Mouse (Mus musculus) adrenal gland, adult 8-10 months (tissue): ENCODE measurements around the gene Stat6. TPM values are rescaled to one million over a fixed set of nuclear protein-coding genes. Genes with fewer than 3 reads are reported as not detected.

Experiments used
- DNase-seq: peaks from one replicate; pipeline ENCODE4 v3.0.0; 2022
- total RNA-seq, 4 experiments: library from RNA; stranded (reverse); gene quantifications; 2 replicates each; pipeline ENCODE4 v1.2.4; 2022

The Stat6 gene
- total RNA-seq, 4 experiments from 2014 or later: 96.7 to 113 (median 107) TPM

- DNase-seq: no peak
Observed at GRCm38 (mm10) chr10:127674046-127674655, 31.4 kb downstream of the Stat6 start.

DNA sequence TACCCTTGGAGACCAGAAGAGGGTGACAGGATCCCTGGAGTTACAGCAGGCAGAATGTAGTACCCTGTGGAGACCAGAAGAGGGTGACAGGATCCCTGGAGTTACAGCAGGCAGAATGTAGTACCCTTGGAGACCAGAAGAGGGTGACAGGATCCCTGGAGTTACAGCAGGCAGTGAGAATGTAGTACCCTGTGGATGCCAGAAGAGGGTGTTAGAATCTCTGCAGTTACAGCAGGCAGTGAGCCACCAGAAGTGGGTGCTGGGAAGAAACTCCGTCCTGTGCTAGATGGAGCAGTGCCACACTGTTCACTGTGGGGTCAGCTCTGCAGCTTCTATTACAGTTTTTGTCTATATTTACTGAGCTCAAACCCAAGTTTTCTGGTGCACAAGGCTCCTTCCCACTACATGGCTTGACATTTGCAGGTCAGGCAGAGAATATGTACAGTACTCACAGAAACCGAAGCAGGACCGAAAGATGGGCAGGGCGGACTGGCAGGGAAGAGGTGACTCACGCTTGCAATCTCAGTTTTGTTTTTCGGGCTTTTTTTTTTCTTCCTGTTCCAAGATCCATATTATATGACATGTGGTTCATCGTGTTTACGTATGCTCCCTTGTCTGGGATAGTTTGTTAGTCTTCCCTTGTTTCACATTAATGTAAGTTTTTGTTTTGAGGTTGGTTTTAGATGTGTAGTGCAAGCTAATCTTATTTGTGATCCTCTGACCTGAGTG, 32.2 kb downstream of the Stat6 start:
- peak; percentile 89 for DNase-seq

DNA sequence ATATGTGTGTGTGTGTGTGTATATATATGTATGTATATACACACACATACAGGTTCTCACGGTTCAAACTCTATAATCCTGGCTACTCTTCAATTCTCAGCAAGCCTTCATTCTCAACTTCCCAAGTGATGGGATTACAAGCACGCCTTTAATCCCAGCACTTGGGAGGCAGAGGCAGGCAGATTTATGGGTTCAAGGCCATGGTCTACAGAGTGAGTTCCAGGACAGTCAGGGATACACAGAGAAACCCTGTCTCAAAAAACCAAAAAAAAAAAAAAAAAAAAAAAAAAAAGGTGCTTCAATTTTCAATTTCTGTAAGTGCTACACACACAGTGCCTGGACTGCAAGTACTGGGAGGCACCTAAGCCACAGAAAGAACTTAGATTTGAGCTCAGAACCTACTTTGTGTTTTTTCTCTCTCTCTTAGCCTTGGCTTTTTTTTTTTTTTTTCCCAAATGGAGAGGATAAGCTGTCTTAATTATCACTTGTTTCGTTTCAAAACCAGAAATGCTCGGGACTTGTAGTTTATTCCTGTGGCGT, 33.1 kb downstream of the Stat6 start:
- no peak for DNase-seq

DNA sequence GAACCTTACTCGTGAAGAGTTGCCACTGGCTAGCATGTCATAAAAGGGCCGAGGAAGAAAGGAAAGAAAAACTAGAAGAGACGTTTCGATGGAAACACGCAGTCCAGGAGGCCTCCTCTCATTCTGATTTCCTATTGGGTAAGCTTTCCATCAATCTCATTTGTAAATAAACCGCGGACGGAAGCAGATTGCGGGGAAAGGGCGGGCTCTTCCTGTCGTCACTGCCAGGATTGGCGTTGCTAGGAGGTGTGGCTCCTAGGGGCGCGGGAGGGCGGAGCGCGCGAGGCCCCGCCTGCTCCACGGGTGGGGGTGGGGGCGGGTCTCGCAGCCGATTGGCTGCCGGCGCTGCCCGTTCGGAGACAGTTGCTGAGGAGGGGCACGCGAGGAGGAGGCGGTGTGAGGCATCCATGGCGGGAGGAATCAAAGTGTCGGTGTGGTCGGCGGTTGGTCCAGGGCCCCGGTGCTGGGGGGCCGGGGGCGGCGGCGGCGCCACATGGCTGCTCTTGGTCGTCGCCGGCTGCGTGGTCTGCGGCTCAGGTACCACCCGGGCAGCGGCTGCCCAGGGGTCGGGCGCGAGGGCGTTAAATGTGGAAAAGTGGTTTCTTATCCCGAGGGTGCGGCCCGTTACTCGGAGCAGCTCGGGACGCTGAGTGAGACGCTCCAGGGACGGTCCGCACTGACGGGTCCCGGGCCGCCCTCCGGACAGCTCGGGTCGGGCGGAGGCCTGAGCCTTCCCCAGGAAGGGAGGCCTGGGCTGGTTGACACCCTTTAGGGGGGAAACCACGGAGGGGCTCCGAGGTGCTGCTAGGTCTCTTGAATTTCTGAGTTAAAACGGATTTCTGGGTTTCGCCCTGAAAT, 34.1 kb downstream of the Stat6 start:
- peak; percentile 92 for DNase-seq

- DNase-seq: no peak
Observed at GRCm38 (mm10) chr10:127677591-127678336, 35.0 kb downstream of the Stat6 start.

DNA sequence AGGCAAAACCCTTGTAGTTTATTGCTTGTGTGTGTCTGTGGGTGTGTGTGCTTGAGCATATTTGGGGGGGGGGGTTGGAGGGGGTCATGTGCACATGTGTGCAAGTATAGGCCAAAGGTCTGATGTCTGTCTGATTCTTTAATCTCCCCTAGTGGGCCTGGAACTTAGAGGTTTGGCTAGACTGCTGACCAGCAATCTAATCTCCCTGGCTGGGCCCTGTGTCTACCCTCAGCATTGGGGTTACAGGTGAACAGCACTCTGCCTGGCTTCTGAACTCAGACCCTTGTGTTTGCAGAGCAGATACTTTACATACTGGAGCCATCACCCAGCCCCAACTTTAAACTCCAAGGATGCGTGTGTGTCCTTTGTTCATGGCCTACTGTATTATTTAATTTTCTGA, 36.4 kb downstream of the Stat6 start:
- DNase-seq: no peak

DNA sequence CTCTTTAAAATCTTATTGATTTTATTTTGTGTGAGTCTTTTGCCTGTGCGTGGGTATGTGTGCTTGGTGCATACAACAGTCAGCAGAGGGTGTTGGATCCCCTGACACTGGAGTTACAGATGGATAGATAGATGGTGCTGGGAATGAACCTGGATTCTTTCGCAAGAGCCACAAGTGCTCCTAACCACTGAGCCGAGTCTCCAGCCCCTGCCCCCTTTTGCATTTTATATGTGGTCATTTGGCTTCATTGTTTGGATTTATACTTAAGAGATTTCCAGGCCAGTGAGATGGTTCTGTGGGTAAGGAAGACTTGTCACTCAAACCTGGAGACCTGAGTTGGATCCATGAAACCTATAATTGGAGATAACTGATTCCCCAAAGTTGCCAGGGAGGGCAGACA, 37.1 kb downstream of the Stat6 start:
- no peak for DNase-seq

- DNase-seq: no peak
Observed at GRCm38 (mm10) chr10:127682886-127683285, 40.1 kb downstream of the Stat6 start.

GRCm38 (mm10) chr10:127691053-127691452, 48.3 kb downstream of the Stat6 start:
- DNase-seq: no peak

DNA sequence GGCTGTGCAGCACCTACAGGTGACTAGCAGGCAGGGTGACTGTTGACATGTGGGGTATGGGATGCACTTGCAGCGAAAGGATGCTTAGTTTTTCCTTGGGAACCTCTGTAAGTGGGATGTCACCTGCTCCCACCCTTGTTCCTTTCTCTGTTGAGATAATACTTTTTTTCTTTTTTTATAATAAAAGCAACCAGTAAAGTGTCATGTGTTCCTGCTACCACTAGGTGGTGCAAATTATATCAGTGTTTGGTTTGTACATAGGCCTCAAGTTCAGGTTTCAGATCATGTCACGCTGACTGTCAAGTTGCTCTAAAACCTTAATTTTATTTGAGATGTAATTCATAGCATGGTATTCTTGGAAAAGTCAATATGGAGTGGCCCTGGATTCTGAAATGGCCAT, 51.9 kb downstream of the Stat6 start:
- no peak for DNase-seq

DNA sequence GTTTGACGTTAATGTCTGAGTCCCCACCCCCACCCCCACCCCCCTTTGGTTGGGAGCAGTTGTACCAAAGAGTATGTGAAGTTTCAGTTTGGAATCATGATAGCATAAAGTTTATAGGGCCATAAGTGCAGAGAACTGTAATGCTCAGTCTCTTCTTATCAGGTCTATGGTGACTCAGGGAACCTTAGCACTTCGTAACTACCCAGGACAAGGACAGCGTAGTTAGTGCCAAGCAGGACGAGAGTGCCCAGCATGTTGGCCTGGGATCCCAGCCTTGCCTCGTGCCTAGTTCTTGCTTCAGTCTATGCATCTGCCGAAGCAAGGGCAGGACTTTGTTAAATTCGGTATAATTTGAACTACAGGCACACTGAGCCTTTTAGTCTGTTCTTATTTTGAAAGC, 53.0 kb downstream of the Stat6 start:
- DNase-seq: peak; percentile 66

GRCm38 (mm10) chr10:127698966-127699365, 56.2 kb downstream of the Stat6 start:
- peak; percentile 82 for DNase-seq

DNA sequence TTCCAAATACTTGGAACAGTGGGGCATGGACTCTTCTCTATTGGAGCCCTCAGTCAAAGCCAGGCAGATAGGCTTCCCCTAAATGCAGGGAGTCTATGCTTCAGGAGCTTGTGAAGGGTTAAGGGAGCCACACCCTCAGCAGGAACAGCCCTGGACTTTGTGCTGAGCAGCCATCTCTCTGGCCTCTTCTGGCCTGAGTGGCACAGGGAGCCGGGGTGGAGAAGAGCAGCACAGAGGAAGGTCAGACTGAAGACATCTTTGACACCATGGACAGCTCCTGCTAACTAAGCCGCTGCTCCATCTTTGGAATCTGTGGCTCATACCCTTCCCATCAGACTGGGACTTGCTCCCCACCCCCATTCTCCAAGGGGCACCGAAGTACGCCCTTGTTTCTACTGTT, 60.5 kb downstream of the Stat6 start:
- DNase-seq: no peak

DNA sequence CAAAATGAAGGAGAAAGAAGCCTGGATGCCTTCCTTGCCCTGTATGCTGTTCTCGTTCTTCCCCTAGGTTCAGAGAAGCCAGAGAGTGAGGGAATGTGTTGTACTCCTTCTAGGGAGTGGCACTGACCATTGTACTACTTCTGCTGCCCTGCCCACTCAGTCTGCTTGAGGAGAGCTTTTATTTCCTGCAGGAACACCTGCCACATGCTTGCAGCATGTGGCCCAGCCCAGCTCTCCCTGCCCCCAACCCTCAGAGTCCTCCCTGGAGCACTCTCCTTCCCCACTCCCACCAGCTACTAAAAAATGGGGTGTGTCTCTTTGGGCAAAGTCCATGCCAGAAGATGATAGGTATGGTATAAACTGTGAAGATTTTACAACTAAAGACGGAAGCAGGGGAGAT, 61.5 kb downstream of the Stat6 start:
- DNase-seq: no peak

DNA sequence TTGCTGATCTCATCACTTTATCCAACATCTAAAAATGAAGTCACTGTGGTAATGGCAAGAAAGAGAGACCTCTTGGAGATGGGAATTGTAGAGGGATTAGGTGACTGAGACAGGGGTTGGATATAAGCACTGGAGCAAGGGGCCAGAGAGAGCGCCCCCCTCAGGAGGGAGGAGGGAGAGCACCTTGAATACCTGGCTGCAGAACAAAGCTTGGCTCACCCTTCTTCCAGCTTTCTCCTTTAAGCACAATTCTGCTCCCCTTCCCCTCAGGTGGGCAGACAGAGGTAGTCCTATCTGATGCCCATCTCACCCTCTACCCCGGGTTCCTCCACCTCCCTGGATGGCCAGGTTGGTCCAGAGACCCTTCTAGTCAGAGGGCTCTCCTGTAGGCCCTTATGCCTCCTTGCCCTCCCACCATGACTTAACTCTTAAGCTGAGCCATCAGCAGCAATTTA, 62.0 kb downstream of the Stat6 start, which contains the start of gene Myo1a:
Gene Myo1a, plus strand, starts transcription at position 405 of the 455 bp plus-strand sequence.
- no peak for DNase-seq

DNA sequence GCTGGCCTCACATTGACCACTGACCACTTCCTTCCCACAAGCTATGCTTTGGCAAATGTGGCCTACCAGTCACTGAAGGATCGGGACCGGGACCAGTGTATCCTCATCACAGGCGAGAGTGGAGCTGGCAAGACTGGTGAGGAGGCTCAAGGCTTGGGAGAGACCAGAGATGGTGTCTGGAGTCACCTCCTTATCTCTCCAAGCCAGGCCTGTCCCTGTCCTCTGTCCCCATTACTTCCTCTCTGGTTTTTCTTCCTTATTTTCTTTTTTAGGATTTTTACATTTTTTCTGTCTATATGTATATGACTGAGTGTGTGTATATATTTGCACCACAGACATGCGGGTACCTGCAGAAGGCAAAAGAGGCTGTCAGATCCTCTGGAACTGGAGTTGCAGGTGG, 63.0 kb downstream of the Stat6 start:
- no peak for DNase-seq

DNA sequence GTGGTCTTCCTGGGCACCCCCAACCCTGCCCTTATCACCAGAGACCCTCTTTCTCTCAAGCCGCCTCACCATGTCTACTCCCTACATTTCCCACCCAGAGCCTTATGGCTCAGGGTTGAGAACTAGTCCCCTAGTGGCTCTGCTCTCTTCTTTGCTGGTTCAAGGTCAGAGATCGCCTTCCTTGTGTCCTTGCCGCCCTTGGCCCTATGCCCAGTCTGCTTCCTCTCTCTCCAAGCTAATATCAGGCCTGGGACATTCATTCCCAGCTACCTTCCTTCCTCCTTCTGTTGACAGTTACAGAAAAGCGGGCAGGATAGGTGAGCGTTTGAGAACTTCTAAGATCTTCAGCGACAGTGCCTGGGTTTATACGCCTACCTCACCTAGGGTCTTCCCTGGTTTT, 64.9 kb downstream of the Stat6 start:
- peak; percentile 69 for DNase-seq

DNA sequence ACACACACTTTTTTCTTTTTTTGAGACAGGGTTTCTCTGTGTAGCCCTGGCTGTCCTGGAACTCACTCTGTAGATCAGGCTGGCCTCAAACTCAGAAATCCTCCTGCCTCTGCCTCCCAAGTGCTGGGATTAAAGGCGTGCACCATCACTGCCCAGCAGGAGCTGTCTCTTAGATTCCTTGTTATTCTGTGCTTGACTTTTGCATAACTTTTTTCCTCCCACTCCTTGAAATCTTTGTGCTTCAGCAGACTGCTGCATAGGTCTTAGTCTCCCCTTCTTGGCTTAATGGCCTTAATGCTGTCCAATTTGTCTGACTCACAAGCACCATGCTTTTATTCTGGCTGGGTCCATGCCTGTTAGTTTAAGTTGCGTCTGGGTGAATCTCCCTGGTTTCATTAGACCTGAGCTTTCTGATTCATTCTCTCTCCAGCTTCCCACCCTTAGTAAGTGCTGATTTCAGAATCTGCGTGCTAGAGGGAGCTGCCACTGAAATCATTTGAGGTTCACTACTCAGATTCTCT, 66.1 kb downstream of the Stat6 start:
- DNase-seq: no peak

DNA sequence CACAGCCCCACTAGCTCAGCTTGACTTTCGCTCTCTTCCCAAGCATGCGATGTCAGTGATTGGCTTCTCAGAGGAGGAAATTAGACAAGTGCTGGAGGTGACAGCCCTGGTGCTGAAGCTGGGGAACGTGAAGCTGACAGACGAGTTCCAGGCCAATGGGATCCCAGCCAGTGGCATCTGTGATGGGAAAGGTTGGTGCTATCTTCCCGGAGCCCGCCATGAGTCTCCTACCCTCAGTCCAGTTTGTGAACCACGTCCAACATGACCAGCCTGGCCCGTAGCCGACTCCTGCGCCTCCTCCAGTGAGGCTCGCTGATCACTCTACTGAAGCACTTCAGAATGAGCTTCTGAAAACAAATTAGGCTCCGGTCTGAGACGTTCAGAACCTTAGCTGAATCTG, 67.5 kb downstream of the Stat6 start:
- DNase-seq: no peak
